Mouse (Mus musculus): ENCODE measurements around the gene Psmg1.

The Psmg1 gene

DNA sequence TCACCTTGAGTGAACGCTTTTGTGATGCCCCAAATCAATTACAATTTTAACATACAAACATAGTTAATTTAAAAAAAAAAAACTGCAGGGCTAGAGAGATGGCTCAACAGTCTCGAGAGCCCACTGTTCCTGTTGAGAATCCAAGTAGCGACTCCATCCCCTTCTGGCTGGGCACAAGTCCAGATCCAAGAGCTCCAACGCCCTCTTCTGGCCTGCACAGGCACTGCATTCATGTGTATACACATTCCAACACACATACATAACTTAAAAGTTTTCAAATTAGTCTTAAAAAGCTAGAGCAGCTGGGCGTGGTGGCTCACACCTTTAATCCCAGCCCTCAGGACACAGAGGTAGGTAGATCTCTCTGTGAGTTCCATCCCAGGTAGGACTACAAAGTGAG, 34.1 kb downstream of the Psmg1 start:
- no peak for DNase-seq

GRCm38 (mm10) chr16:95955716-95956346, 34.9 kb downstream of the Psmg1 start:
- DNase-seq, result no peak

GRCm38 (mm10) chr16:95954341-95954740, 36.4 kb downstream of the Psmg1 start:
- no peak for DNase-seq

GRCm38 (mm10) chr16:95953159-95953650, 37.6 kb downstream of the Psmg1 start:
- no peak for DNase-seq

GRCm38 (mm10) chr16:95951471-95951870, 39.3 kb downstream of the Psmg1 start:
- DNase-seq, result no peak

GRCm38 (mm10) chr16:95945389-95946311, 45.1 kb downstream of the Psmg1 start:
- peak; percentile 26 to 46 for DNase-seq

DNA sequence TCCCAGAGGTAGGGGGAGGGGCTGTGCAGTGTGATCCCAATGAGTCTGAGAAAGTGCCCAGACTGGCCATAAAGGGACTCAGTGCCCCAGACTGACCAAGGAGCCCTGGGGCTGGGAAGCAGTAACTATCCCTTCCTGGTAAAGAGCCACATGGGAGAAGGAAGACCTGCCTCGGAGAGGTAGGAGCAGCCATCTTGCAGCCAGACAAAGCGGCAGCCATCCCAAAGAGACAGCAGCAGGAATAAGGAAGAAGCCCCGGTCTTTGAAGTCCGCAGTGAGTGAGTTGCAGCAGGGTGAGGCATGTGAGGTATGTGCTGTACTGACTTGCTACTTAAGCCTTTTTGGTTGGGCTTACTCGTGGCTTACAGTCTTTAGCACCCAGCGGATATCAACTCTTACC, 47.6 kb downstream of the Psmg1 start:
- DNase-seq, result no peak

DNA sequence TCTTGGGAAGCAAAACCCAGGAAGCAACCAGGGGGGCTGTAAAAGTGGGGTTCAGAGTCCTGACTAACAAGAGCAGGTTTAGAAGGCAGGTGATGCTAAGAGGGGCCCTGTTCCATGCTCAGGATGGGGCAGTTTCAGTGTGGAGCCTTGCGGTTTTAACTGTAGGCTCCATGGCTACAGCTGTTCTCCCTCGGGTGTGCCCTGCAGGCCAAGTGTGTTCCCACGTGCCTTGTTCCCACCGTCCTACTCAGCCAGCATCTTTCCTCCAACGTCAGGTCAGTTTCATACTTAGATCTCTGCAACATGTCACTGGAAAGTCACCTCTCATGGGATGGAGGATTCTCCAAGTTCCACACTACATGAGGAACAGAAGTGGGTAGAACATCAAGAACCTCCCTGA, 49.2 kb downstream of the Psmg1 start:
- DNase-seq, result no peak

- DNase-seq, result no peak
Measured at GRCm38 (mm10) chr16:95935495-95935961, 55.2 kb downstream of the Psmg1 start.

- DNase-seq, result no peak
Measured at GRCm38 (mm10) chr16:95932860-95933259, 57.9 kb downstream of the Psmg1 start.

GRCm38 (mm10) chr16:95931509-95931908, 59.3 kb downstream of the Psmg1 start:
- DNase-seq, result no peak
